In the genomic region with DNA sequence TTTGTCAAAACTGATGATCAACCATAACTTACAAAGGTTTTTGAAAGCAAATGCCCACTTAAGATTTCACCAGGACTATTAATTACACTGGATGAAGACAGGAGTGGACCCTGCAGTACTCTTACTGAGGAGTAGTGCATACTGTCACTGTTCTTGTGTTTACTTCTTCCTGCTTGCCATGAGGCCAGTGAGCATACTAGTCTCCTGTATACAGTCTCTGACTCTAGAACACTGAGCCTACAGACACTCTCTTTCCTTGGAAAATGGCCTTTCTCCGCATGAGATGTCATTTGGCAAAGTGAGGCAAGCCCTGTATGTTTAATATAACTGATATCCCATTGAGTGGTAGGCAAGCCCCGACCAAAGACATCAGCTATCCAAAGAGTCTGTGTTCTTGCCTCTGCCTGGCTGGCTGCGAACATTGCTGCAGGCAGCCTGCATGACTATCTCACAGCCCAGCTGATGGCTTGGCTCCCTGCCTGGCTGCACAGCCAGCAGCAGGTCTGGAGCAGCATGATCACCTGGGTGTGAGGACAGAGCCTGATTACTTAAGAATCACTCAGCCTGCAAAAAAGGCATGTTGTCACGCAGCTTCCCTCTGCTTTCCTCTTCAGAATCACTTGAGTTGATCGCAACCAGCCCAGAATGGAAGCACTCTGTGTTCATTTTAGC, we compare ENCODE assay signal across 8 mouse cellular contexts.
DNase-seq lines count a peak whose midpoint lies in the region; ATAC-seq lines count a peak whose summit lies in the region.

No protein-coding gene starts in this region.

- H3K27ac ChIP-seq in heart, embryonic 12.5 days (ENCODE audit: poor library complexity, severe bottlenecking) = peak overlapping the region; percentile 44; the same call in 1 of the 2 replicates
- no peak overlapping the region for H3K27ac ChIP-seq in midbrain, embryonic 15.5 days

- no peak overlapping the region for H3K4me3 ChIP-seq in heart, embryonic 12.5 days
- H3K4me3 ChIP-seq in midbrain, embryonic 15.5 days = no peak overlapping the region

- H3K4me2 ChIP-seq in heart, embryonic 12.5 days = peak overlapping the region; percentile 49
- H3K4me2 ChIP-seq in midbrain, embryonic 15.5 days = no peak overlapping the region

- WGBS in heart, embryonic 12.5 days = 21% methylated on average over 5 of the region's 5 CpGs
- 55% methylated on average over 5 of the region's 5 CpGs for WGBS in midbrain, embryonic 15.5 days

- no peaks in the 10 kb centered on the region for H3K27me3 ChIP-seq in heart, embryonic 12.5 days (replicated peaks)
- no peaks in the 10 kb centered on the region for H3K27me3 ChIP-seq in midbrain, embryonic 15.5 days (replicated peaks)

- peaks cover 9% of the 10 kb centered on the region; the same call in 1 of the 2 replicates for H3K9me3 ChIP-seq in heart, embryonic 12.5 days (replicated peaks)
- no peaks in the 10 kb centered on the region for H3K9me3 ChIP-seq in midbrain, embryonic 15.5 days

- DNase-seq in left cerebral cortex, adult 18-20 months (ENCODE audit: low spot score in 2 of 2) = peak; percentile 30 to 32
- DNase-seq in left cerebral cortex, adult 11 months (ENCODE audit: low spot score) = no peak
- peak; percentile 77 for DNase-seq in cerebellum, adult 11-12 months
- no peak for DNase-seq in gastrocnemius, postnatal 10 days
- no peak for DNase-seq in ovary, postnatal 10 days (ENCODE audit: low spot score)
- no peak for DNase-seq in spleen, adult 12 weeks (ENCODE audit: low spot score)

- peak; percentile 73; the same call in 1 of the 2 replicates for ATAC-seq in heart, embryonic 12.5 days (ENCODE audit: insufficient number of reproducible peaks, low FRiP score)
- ATAC-seq in midbrain, embryonic 15.5 days (replicated peaks) = peak; percentile 67

- H3K36me3 ChIP-seq in heart, embryonic 12.5 days = no peaks in the 10 kb centered on the region
- no peaks in the 10 kb centered on the region for H3K36me3 ChIP-seq in midbrain, embryonic 15.5 days (replicated peaks)

- no peak overlapping the region for H3K9ac ChIP-seq in heart, embryonic 12.5 days
- H3K9ac ChIP-seq in midbrain, embryonic 15.5 days = no peak overlapping the region

- peaks cover 8% of the 10 kb centered on the region for H3K4me1 ChIP-seq in heart, embryonic 12.5 days (replicated peaks)
- H3K4me1 ChIP-seq in midbrain, embryonic 15.5 days = no peaks in the 10 kb centered on the region

Comparison
In these comparisons a context has a peak if more than half of its experiments do, and no peak if none do; other contexts are left out.
1. DNase-seq: peak in left cerebral cortex, adult 18-20 months (2 of 2) and cerebellum, adult 11-12 months (single experiment); none in left cerebral cortex, adult 11 months (single experiment), gastrocnemius, postnatal 10 days (single experiment), ovary, postnatal 10 days (single experiment) and spleen, adult 12 weeks (single experiment).